Mouse (Mus musculus) mesoderm, embryonic 11.5 days (tissue): ENCODE measurements around the gene Ada.

ENCODE experiments used
- DNase-seq: peaks from one replicate; pipeline ENCODE4 v3.0.0-alpha.2; 2012; ENCODE audit warnings: low read depth, low spot score

Ada gene

DNA sequence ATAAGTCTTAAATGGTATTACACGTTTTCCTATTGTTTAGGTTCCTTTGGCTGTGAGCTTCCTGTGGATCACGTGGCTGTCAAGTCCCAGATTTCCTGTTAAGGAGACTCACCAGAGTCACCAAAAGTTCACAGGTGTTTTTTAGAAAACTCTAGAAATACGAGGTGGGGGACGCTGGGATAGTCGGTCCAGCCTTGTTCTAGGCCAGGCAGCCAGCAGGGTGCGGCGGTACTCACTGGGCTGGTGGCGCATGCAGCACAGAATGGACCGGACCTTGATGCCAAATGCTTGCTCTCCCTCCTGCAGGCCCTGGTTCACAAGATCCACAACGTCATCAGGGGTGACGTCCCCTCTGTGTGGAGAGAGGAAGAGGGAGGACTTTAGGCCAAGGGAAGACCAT lies 18.0 kb downstream of the Ada start:
- no peak for DNase-seq

DNA sequence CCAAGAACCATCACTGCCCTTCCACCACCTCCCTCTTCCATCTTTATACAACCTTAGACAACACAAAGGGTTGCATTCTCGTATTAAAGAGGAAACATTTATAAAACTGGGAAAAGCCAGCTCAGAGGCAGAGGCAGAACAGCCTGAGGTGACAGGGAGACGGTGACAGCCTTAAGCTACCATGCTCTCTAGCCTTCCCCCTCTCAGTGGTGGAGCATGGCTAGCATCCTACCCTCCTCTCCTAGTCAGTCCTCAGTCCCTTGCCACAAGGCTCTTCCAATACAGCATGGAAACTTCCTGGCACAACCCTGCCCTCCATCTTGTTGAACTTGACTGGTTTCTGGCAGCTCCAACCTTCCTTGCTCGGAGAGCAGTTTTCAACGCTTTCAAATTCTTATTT lies 21.7 kb downstream of the Ada start:
- no peak for DNase-seq

GRCm38 (mm10) chr2:163726766-163727393 lies 23.2 kb downstream of the Ada start:
- DNase-seq, result no peak

DNA sequence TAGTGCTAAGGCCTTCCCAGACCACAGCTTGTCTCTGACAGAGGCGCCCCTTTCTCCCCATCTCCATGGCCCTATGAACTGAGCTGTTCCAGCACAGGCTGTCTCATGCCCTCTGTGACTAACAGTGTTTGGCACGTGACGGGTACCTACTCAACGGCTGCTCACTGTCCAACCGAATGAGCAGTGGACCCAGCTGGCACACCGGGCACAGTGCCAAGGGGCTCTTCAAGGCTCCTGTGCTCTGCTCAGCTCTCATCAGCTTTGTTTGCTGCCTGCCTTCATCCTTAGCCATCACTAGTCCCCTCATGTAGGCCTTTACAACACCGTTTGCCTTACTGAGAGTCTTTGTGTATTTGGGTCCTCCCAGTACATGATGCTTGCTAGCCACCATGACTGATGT lies 27.5 kb downstream of the Ada start:
- DNase-seq, result no peak

- no peak for DNase-seq
These were observed 30.4 kb downstream of the Ada start for GRCm38 (mm10) chr2:163719616-163720015.

DNA sequence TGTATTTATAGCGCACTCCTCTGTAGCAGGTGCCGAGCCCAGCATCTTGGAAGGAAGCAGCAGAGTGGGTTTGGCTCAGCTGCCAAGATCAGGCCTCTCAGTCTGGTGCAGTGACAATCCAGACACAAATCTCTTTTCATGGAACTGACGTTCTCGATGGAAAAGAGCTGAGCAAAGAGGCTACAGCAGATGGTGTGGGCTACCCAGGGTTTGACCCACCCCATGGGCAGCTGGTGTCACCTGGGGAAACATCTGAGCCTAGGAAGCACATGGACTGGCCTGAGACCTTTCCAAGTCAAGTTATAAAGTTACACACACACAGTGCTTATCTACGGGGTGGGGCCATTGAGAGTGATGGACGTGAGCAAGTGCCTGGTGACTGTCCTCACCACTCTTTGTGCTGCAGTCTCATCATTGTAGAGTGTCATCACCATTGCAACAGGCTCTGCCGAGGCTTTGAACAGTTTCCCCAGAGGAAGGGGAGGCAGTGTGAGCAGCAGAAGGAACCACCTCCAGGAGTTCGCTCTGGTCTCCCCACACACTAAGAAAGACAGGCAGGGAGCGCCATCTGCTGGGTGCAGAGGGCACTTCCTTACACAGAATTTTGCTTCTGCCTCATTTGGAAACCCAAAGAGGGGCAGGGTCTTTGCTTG lies 31.0 kb downstream of the Ada start:
- DNase-seq, result peak; percentile 87

- DNase-seq, result no peak
These were observed 31.5 kb downstream of the Ada start for GRCm38 (mm10) chr2:163718526-163718925.

GRCm38 (mm10) chr2:163716853-163717252 lies 33.2 kb downstream of the Ada start:
- DNase-seq, result peak; percentile 72

GRCm38 (mm10) chr2:163716448-163716847 lies 33.6 kb downstream of the Ada start:
- DNase-seq, result no peak

DNA sequence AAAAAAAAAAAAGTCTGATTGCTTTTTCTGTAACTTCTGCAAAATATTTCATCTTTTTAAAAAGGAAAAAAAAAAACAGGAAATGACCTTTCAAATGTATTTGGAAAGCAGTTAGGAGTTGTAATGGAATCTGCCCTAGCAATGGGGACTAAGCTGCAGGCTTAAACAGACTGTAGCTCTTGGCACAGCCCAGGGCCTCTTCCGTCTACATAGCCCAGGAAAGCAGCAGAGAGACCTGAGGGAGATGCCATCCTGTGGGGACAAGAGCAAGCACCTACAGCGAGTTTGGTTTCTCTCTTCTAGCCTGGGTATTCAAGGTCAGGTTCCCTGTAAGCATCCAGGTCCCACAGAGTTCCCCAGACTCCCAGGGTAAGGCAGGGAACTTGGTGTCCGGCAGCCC lies 36.7 kb downstream of the Ada start:
- no peak for DNase-seq

GRCm38 (mm10) chr2:163712874-163713273 lies 37.2 kb downstream of the Ada start:
- DNase-seq, result no peak

- no peak for DNase-seq
These were observed 37.6 kb downstream of the Ada start for GRCm38 (mm10) chr2:163712473-163712872.

GRCm38 (mm10) chr2:163711368-163711868 lies 38.6 kb downstream of the Ada start:
- DNase-seq, result no peak

DNA sequence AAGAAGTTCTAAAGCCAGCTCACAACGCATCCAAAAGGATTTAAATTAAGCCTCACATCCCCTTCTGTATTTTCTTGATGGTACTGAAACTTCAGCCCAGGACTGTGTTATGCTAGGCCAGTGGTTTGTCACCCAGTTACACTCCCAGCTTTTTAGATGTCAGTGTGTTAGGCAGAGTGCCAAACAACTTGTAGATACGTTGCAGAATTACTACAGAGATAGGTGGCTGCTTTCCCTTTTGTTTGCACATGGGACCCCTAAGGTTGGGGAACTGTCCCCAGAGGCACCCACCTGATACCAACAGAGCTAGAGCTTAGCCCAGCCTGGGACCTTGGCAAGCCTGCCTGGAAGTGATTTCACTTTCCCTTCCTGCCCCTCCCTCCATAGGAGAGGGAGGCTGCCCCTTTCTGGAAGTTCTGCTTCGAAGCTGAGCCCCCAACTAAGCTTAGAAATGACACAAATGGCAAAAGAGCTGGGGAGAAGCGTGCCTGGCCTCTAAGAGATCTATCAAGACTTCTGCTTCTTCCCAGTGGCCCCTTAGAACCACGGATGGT lies 39.4 kb downstream of the Ada start:
- DNase-seq, result no peak

GRCm38 (mm10) chr2:163710000-163710399 lies 40.0 kb downstream of the Ada start:
- no peak for DNase-seq

DNA sequence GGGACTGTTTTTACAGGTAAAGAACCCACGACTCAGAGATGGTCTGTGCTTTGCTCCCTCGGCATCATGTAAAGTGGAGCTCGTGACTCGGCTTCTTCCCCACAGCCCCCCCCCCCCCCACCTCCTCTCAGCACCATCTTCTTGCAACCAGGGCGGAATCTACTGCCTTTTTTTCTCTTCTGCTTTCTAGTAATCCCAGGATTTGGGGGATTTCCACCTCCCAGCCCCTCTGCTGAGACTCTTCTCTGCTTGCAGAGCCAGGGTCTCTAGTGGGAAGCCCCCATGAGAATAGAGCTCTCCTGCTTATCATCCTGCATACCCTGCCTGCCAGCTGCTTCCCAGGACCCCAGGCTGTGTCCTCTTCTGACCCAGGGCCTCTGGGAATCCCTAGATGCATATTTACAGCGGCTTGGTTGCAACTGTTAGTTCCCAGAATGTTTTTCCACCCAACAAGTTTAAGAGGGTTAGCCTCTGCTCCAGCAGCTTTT lies 41.2 kb downstream of the Ada start:
- DNase-seq, result no peak

DNA sequence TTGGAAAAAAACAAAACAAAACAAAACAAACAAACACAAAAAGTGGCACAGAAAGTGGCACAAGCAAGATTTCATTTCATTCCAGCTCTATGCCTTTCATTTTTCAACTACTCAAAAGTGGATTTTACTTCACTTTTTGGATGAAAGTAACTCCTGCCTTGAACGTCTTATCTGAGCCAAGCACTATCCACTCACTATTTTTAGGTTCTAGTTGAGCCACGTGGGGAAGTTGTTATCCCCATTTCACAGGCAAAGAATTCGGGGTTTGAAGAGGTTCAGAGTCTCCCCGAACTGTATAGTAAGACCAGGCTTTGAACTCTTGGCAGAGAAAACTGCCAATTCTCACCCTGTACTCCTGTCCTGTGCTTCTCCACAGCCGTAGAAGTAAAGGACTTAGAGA lies 41.7 kb downstream of the Ada start:
- no peak for DNase-seq

- no peak for DNase-seq
These were observed 46.3 kb downstream of the Ada start for GRCm38 (mm10) chr2:163703599-163704260.

DNA sequence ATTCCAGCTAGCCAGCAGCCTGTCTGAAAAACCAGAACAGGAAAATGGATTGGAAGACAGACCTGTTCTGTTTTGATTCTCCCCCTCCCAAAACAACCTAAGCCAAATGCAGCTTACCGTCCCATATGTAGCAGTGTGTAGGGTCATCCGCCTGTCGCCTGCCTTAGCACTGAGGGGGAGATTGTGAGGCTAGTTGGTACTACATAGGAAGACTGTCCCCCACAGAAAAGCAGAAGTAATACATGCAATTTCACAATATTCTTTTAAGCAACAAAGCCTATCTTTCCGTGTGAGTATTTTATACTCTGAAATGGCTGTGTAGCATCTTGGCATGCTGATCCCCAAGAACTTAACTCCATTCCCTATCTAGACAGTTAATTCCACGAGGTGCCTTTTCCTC lies 47.1 kb downstream of the Ada start:
- DNase-seq, result no peak

GRCm38 (mm10) chr2:163702431-163702830 lies 47.6 kb downstream of the Ada start:
- no peak for DNase-seq

- DNase-seq, result no peak
These were observed 50.8 kb downstream of the Ada start for GRCm38 (mm10) chr2:163699078-163699780.
